Mouse (Mus musculus) liver, embryonic 14.5 days (tissue): ENCODE measurements around the gene Ikbke.

Experiments used
- CTCF ChIP-seq: IDR thresholded peaks from 2 replicates; pipeline ENCODE4 v1.5.1; 2016; ENCODE audit warnings: antibody characterized with exemption, low read depth, control low read depth
- EP300 ChIP-seq: IDR thresholded peaks from 2 replicates; pipeline ENCODE4 v1.6.1; 2016; ENCODE audit warnings: antibody characterized with exemption, low read depth

DNA sequence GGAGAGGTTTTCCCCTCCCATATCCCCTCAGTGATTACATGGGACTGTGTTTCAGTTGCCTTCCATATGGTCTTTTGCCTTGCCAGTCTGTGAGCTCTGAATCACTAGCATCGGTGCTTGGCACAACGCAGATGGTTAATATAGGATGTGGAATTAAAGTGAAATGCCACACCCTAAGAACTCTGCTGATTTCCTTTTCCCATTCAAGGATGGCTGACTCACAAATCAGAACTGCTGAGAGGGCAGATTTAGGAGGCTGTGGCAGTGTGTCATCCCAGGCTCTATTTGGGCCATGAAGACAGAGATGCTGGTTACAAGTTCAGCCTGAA, 14.5 kb upstream of the Ikbke start:
- TF ChIP-seq CTCF, result no peak
- TF ChIP-seq EP300, result no peak
